Mouse (Mus musculus): ENCODE results near the gene Ube2s. TPM values are rescaled to one million over a fixed set of nuclear protein-coding genes. Genes with fewer than 3 reads are reported as not detected.

The Ube2s gene
- polyA plus RNA-seq, 1 experiment from 2014 or later, result 540 TPM

DNA sequence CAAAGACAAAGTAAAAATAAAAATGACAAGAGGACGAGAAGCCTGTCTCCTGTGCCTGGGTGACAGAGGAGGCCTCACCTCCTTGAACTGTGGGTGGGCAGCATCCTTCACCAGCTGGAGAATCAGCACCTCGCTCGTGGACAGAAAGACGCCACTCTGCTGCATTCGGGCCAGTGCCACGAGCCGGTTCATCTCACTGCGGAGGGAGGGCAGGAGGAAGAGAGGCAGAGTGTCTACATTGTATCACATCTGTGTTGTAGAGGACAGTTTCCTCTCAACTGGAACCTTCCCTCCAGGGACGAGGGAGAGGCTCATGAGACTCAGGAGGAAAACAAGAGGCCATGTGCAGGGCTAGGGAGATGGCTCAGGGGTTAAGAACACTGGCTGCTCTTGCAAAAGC lies 37.0 kb upstream of the Ube2s start:
- Histone ChIP-seq H3K27me3 (ENCODE audit: control insufficient read depth, insufficient read depth, low read length) (peaks cover 12% of the 10 kb centered on the region), H3K4me1 (ENCODE audit: control insufficient read depth, insufficient read depth, low read length) (peaks cover 3% of the 10 kb centered on the region; the same call in 1 of the 2 replicates), H3K4me3 (ENCODE audit: low read depth, low read length) (no peak overlapping the region), H3K27ac (replicated peaks; ENCODE audit: low read depth, low read length) (no peak overlapping the region), H3K4me2 (ENCODE audit: low read depth, severe bottlenecking) (no peak overlapping the region), H3K9me3 (ENCODE audit: control insufficient read depth, low read length) (no peaks in the 10 kb centered on the region), H3K36me3 (ENCODE audit: control insufficient read depth, insufficient read depth, low read length) (no peaks in the 10 kb centered on the region; the same call in 1 of the 2 replicates), H3K9ac (ENCODE audit: low read length) (no peak overlapping the region)
- no peak for DNase-seq (ENCODE audit: low spot score)
- no peak for ATAC-seq (ENCODE audit: insufficient number of reproducible peaks, low FRiP score, low TSS enrichment, low read depth)
- WGBS, result 51% methylated on average over 9 of the region's 9 CpGs

DNA sequence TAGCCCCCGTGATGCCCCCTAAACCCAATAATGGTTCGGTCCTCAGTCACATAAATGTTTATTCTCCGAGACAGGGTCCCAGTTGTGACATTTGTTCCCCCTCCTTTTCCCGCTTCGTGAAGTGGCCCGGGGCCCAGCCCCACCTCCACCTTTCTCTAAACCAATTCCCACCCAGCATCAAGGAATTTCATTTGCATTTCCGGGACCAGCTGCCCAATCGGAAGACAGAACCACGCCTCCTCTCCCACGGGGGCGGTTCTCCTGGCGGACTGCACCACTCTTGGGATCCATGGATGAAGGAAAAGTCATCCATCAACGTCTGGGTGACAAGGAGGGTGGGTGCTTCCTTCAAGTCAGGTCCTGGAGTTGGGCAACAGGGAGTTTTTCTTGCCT lies 32.5 kb upstream of the Ube2s start:
- ATAC-seq (ENCODE audit: insufficient number of reproducible peaks, low FRiP score, low TSS enrichment, low read depth) (peak; percentile 75), DNase-seq (ENCODE audit: low spot score) (peak; percentile 88)
- H3K27ac ChIP-seq (replicated peaks; ENCODE audit: low read depth, low read length), result no peak overlapping the region
- 2% methylated on average over 13 of the region's 13 CpGs for WGBS
- peaks cover 41% of the 10 kb centered on the region for H3K27me3 ChIP-seq (ENCODE audit: control insufficient read depth, insufficient read depth, low read length)
- H3K4me1 ChIP-seq (ENCODE audit: control insufficient read depth, insufficient read depth, low read length), result peaks cover 17% of the 10 kb centered on the region
- no peaks in the 10 kb centered on the region for H3K9me3 ChIP-seq (ENCODE audit: control insufficient read depth, low read length)
- H3K36me3 ChIP-seq (ENCODE audit: control insufficient read depth, insufficient read depth, low read length), result no peaks in the 10 kb centered on the region
- H3K4me2 ChIP-seq (ENCODE audit: low read depth, severe bottlenecking), result peak overlapping the region; percentile 90
- H3K4me3 ChIP-seq (ENCODE audit: low read depth, low read length), result peak overlapping the region; percentile 33
- H3K9ac ChIP-seq (ENCODE audit: low read length), result no peak overlapping the region; the same call in 1 of the 2 replicates

DNA sequence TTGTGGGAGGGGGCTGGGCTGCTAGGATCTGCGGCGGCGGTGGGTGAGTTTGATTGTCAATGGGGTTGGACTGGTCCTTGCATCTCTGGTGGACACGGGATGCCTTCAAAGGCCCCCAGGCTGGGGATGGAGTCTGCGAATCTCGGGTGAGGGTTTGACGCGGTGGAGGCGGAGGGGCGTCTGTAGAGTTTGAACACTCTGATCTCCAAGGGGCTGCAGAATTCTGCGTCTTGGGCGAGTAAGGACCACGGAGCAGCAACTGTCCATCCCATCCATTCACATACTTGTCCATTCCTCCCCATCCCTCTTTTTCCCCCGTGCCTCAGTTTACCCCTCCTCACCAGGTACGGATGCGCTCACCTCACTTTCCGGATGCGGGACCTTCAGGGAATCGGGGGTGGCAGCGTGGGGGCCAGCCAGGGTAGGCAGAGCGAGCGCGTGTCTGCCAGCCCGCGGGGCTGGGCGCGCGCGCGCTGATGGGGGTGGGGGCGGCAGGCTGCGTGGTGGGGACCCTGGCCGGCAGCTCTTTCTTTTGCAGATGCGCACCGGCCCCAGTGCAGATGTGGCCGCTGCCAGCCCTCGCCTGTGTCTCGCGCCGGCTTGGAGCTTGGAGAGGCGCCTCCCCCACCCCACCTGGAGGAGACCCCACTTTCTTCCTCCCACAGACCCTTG lies 32.0 kb upstream of the Ube2s start, which contains the start of gene Shisa7:
Gene Shisa7 (minus strand): TSS at position 452 of the 672 bp plus-strand sequence.
- peak; percentile 53; the same call in 1 of the 2 replicates for ATAC-seq (ENCODE audit: insufficient number of reproducible peaks, low FRiP score, low TSS enrichment, low read depth)
- Histone ChIP-seq H3K9ac (ENCODE audit: low read length) (peak within 1 kb of the TSS; percentile 30; the same call in 1 of the 2 replicates), H3K4me3 (ENCODE audit: low read depth, low read length) (peak within 1 kb of the TSS; percentile 33), H3K27ac (replicated peaks; ENCODE audit: low read depth, low read length) (no peak within 1 kb of the TSS), H3K36me3 (ENCODE audit: control insufficient read depth, insufficient read depth, low read length) (no peaks in the 10 kb centered on the region), H3K27me3 (ENCODE audit: control insufficient read depth, insufficient read depth, low read length) (peaks cover 41% of the 10 kb centered on the region), H3K9me3 (ENCODE audit: control insufficient read depth, low read length) (no peaks in the 10 kb centered on the region), H3K4me1 (ENCODE audit: control insufficient read depth, insufficient read depth, low read length) (peaks cover 17% of the 10 kb centered on the region), H3K4me2 (ENCODE audit: low read depth, severe bottlenecking) (peak within 1 kb of the TSS; percentile 90)
- DNase-seq (ENCODE audit: low spot score), result no peak
- 1% methylated on average over 41 of the region's 41 CpGs for WGBS

DNA sequence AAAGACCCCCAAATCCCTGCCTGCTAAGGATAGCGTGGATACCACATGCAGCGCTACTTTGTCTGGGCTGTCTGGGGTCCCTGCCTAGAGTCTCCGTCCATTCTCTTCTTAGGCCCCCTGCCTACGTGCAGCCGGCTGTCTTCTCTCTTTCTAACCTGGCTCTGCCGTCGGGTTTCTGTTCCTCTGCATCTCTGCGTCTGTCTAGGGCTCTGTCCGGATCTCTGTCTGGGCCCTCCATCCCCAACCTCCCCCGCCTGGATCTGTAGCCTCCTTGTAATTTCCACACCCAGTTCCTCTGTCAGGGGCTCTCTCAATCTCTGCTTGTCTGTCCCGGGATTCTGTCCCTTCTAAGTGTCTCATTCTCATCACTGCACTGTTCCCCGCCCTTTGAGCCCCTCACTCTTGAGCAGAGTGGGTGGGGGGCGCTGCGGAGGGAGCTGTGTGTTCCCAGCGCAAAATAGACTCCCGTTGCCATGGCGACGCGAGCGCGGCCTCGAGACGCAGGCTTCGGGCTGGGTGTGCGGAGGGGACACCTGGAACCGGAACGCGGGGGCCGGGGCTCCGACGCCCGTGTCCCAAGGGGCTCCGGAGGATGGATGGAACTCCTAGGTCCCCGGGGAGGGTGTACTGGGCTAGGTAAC lies 31.3 kb upstream of the Ube2s start:
- DNase-seq (ENCODE audit: low spot score) (peak; percentile 68), ATAC-seq (ENCODE audit: insufficient number of reproducible peaks, low FRiP score, low TSS enrichment, low read depth) (peak; percentile 23; the same call in 1 of the 2 replicates)
- Histone ChIP-seq H3K27me3 (ENCODE audit: control insufficient read depth, insufficient read depth, low read length) (peaks cover 41% of the 10 kb centered on the region), H3K4me2 (ENCODE audit: low read depth, severe bottlenecking) (peak overlapping the region; percentile 90), H3K9me3 (ENCODE audit: control insufficient read depth, low read length) (no peaks in the 10 kb centered on the region), H3K4me3 (ENCODE audit: low read depth, low read length) (peak overlapping the region; percentile 33), H3K36me3 (ENCODE audit: control insufficient read depth, insufficient read depth, low read length) (no peaks in the 10 kb centered on the region), H3K27ac (replicated peaks; ENCODE audit: low read depth, low read length) (no peak overlapping the region), H3K4me1 (ENCODE audit: control insufficient read depth, insufficient read depth, low read length) (peaks cover 17% of the 10 kb centered on the region), H3K9ac (ENCODE audit: low read length) (no peak overlapping the region; the same call in 1 of the 2 replicates)
- WGBS, result under 1% methylated on average over 34 of the region's 34 CpGs

DNA sequence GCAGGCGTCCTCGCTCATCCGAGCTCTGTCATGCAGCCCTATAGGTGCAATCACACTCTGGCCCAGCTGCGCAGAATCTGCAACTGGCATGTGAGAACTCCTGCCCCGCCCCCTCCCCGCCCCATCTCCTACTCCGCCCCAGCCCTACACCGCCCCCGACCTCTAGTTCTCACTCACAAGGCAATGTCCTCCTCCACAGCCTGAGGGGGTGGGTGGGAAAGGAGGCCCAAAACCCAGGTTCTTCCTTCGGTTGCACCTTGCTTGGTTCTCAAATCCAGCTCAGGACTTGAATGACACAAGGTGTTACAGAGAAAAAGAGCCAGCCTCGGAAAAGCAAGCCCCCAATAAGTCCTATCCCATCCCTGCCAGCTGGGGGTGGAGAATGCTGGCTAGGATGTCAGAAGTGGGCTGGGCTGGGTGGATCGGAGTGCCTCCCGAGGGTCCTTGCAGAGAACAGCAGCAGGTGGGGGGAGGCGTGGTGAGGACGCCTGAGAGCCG lies 30.3 kb upstream of the Ube2s start:
- H3K27ac ChIP-seq (replicated peaks; ENCODE audit: low read depth, low read length), result no peak overlapping the region
- no peaks in the 10 kb centered on the region for H3K36me3 ChIP-seq (ENCODE audit: control insufficient read depth, insufficient read depth, low read length)
- peaks cover 45% of the 10 kb centered on the region for H3K27me3 ChIP-seq (ENCODE audit: control insufficient read depth, insufficient read depth, low read length)
- WGBS, result 1% methylated on average over 16 of the region's 16 CpGs
- DNase-seq (ENCODE audit: low spot score) (peak; percentile 49), ATAC-seq (ENCODE audit: insufficient number of reproducible peaks, low FRiP score, low TSS enrichment, low read depth) (peak; percentile 54; the same call in 1 of the 2 replicates)
- H3K4me3 ChIP-seq (ENCODE audit: low read depth, low read length), result no peak overlapping the region
- peaks cover 17% of the 10 kb centered on the region for H3K4me1 ChIP-seq (ENCODE audit: control insufficient read depth, insufficient read depth, low read length)
- no peak overlapping the region for H3K9ac ChIP-seq (ENCODE audit: low read length)
- peak overlapping the region; percentile 15 for H3K4me2 ChIP-seq (ENCODE audit: low read depth, severe bottlenecking)
- H3K9me3 ChIP-seq (ENCODE audit: control insufficient read depth, low read length), result no peaks in the 10 kb centered on the region

DNA sequence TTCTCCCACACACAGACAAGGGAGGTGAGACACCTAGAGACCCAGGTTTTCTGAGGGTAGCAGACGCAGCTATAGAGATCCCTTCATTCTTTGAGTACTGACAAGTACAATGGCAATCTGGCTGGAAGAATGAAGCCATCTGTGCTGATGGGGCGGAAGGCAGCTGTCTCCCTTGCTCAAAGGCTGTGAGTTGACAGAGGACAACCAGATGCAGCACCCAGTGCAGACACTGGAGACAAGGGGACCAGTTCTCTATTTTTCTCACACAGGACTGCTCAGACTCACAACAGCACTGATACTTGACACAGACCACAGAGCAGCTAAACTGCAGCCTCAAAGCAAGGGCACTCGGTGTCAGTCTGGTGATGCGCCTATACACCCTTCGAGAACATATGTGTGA lies 29.7 kb upstream of the Ube2s start:
- H3K4me1 ChIP-seq (ENCODE audit: control insufficient read depth, insufficient read depth, low read length), result peaks cover 17% of the 10 kb centered on the region
- H3K27me3 ChIP-seq (ENCODE audit: control insufficient read depth, insufficient read depth, low read length), result peaks cover 51% of the 10 kb centered on the region
- H3K9me3 ChIP-seq (ENCODE audit: control insufficient read depth, low read length), result no peaks in the 10 kb centered on the region
- H3K9ac ChIP-seq (ENCODE audit: low read length), result no peak overlapping the region
- ATAC-seq (ENCODE audit: insufficient number of reproducible peaks, low FRiP score, low TSS enrichment, low read depth), result no peak
- DNase-seq (ENCODE audit: low spot score), result no peak
- 53% methylated on average over 5 of the region's 5 CpGs for WGBS
- no peak overlapping the region for H3K27ac ChIP-seq (replicated peaks; ENCODE audit: low read depth, low read length)
- no peak overlapping the region for H3K4me3 ChIP-seq (ENCODE audit: low read depth, low read length)
- no peaks in the 10 kb centered on the region for H3K36me3 ChIP-seq (ENCODE audit: control insufficient read depth, insufficient read depth, low read length)
- H3K4me2 ChIP-seq (ENCODE audit: low read depth, severe bottlenecking), result no peak overlapping the region

DNA sequence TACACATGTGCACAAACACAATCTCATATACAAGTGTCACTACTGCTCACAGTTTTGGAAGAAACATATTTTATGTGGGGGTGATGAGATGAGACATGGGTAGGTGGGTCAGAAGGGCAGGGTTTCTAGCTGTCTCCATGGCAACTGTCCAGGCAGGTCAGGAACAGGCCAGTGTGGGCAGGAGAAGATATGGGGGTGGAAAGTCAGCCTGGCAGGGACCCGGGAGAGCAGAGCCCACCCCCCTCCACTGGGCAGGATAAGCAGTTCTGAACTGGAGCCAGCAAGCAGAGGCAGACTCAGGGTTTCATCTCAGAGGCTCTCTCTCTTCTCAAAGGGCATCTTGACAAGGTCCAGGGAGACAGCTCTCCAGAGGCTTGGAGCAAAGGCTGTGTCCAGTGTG lies 25.2 kb upstream of the Ube2s start:
- H3K4me2 ChIP-seq (ENCODE audit: low read depth, severe bottlenecking), result no peak overlapping the region
- H3K4me3 ChIP-seq (ENCODE audit: low read depth, low read length), result no peak overlapping the region
- no peaks in the 10 kb centered on the region for H3K9me3 ChIP-seq (ENCODE audit: control insufficient read depth, low read length)
- H3K4me1 ChIP-seq (ENCODE audit: control insufficient read depth, insufficient read depth, low read length), result peaks cover 5% of the 10 kb centered on the region; the same call in 1 of the 2 replicates
- WGBS, result 25% methylated on average over 1 of the region's 1 CpGs
- no peaks in the 10 kb centered on the region for H3K36me3 ChIP-seq (ENCODE audit: control insufficient read depth, insufficient read depth, low read length)
- ATAC-seq (ENCODE audit: insufficient number of reproducible peaks, low FRiP score, low TSS enrichment, low read depth) (no peak), DNase-seq (ENCODE audit: low spot score) (no peak)
- no peak overlapping the region for H3K9ac ChIP-seq (ENCODE audit: low read length)
- H3K27me3 ChIP-seq (ENCODE audit: control insufficient read depth, insufficient read depth, low read length), result peaks cover 58% of the 10 kb centered on the region
- H3K27ac ChIP-seq (replicated peaks; ENCODE audit: low read depth, low read length), result no peak overlapping the region

DNA sequence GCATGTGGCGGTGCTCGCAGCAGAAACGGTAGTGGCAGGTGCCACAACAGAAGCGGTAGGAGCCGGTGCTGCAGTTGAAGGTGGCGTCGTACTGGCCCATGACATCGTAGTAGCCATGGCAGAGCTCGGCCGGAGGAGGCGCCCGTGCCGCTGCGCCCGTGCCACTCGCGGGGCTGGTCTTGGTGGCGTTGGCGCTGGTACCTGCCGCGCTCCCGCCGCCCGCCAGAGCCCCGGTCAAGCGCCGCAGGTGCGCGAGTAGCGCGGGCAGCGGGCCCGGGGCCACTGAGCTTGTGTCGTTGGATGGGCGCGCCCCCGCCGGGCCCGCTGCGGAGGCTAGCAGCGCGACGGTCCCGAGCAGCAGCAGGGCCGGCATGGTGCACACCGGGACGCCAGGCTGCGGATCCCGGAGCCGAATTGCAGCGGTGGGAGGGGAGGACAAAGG lies 24.0 kb upstream of the Ube2s start:
- DNase-seq (ENCODE audit: low spot score) (peak; percentile 75), ATAC-seq (ENCODE audit: insufficient number of reproducible peaks, low FRiP score, low TSS enrichment, low read depth) (peak; percentile 66)
- Histone ChIP-seq H3K9me3 (ENCODE audit: control insufficient read depth, low read length) (no peaks in the 10 kb centered on the region), H3K27me3 (ENCODE audit: control insufficient read depth, insufficient read depth, low read length) (peaks cover 46% of the 10 kb centered on the region), H3K36me3 (ENCODE audit: control insufficient read depth, insufficient read depth, low read length) (no peaks in the 10 kb centered on the region), H3K4me3 (ENCODE audit: low read depth, low read length) (peak overlapping the region; percentile 31), H3K9ac (ENCODE audit: low read length) (peak overlapping the region; percentile 5), H3K4me2 (ENCODE audit: low read depth, severe bottlenecking) (peak overlapping the region; percentile 67), H3K27ac (replicated peaks; ENCODE audit: low read depth, low read length) (no peak overlapping the region), H3K4me1 (ENCODE audit: control insufficient read depth, insufficient read depth, low read length) (peaks cover 5% of the 10 kb centered on the region; the same call in 1 of the 2 replicates)
- under 1% methylated on average over 51 of the region's 51 CpGs for WGBS
